Mouse (Mus musculus) adrenal gland (tissue): ENCODE data around the gene Nbeal2.

Experiments
- intact Hi-C: fragments of 180-260 bp; cut with DNase I; formaldehyde crosslinking; loops from one replicate; pipeline ENCODE4 v1.15.1; 2025

The Nbeal2 gene

DNA sequence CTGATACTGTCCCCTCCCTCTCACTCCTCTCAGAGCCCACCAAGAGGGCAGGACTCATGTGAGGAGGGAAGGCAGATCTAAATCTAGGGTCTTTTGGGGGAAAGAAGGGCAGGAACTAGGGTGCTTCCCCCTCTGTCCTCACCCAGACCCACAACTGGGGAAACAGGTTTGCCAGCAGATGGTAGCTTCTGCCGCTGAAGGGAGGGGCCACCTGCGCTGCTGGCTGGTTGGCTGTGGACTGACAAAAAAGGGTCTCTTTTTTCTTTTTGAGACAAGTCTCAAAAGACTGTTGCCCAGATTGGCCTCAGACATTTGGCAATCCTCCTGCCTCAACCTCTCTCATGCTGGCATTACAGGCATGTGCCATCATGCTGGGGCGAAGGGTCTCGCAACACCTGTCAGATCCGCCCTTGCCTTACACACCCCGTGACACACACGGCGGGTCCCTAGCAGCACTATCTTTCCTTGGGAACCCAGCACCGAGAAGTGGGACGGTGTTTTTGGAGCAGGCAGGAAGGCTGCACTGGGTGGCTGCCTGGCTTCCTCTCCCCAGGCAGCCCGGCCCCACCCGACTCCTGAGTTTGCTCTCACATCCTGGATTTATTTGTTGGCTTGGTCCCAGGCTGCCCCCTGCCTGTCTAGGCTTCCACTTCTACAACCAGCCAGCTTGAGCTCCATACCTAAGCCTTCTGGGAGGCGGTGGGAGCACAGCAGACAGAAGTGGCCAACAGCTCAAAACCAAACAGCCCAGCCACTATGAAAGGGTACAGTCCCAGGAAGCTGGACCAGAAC is 1.8 kb downstream of the Nbeal2 start:
- intact Hi-C loops, result no loop called here

DNA sequence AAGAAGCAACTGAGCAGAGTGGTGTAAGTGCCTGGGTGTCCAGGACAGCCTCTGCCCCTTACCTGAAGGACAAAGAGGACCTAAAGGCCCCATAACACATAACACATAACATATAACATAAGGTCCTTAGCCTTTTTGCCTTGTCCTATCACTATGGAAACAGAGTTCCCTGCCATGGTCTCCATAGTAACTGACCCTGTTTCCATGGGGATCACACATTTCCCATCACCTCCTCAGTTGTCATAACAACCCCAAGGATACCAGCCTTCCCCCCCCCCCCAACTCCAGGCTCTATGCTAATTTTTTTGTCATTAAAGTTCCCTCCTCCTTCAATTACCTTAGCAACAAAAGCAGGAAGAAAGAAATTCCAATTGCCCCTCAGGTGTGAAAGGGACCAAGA is 4.2 kb downstream of the Nbeal2 start:
- intact Hi-C loops, result no loop called here

DNA sequence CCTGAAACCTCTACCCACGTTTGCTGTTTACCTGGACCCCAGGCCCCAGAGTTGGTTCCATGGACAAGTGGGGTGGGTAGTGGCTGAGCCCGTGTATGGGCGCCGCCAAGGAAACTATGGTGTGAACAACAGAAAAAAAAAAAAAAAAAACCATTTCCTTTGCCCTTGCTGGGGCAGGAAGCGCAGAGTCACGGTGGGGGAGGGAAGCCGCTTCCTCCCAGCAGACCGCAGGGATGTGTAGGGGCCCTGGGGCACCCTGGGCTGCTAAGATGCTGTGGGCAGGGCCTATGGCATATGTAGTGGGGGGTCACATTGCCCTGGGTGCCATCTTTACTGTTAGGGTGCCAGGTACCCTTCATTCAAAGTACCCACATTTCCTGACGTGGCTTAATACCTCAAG is 8.7 kb downstream of the Nbeal2 start:
- intact Hi-C loops, result no loop called here

DNA sequence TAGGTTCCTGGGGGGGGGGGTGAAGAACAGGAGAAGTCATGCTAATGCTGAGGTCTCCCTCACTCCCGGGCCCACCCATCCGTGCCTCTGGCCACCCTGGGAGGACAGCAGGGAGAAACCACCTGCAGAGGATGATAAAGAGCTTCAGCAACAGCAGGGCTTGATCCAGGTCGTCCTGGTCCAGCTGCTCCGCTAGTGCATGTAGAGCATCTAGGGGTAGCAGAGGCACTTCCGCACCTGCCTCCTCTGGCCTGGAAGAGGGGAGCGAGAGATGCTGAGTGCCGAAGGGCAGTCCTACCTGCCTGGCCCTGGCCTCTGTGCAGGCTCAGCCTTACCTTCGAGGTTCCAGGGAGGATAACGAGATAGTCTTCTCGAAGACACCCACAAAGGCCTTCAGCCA is 9.7 kb downstream of the Nbeal2 start:
- intact Hi-C loops, result no loop called here

DNA sequence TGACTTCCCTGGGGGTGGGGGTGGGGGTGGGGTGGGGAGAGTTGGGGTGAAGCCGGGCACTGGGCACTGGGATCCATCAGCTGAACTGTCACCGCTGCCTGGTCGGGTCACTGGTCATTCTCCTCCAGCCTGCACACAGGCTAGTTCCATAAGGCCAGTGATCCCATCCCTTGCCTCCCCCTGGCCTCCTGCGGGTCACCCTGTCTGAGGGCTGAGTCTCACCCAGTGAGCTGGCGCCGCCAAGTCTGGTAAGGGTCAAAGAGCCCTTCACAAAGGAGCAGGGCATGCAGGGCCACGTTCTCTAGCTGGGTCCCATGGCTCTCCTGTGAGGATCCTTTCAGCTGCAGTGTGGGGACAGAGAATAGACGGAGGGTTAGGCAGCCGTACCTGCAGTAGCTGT is 10.2 kb downstream of the Nbeal2 start:
- intact Hi-C loops, result no loop called here

DNA sequence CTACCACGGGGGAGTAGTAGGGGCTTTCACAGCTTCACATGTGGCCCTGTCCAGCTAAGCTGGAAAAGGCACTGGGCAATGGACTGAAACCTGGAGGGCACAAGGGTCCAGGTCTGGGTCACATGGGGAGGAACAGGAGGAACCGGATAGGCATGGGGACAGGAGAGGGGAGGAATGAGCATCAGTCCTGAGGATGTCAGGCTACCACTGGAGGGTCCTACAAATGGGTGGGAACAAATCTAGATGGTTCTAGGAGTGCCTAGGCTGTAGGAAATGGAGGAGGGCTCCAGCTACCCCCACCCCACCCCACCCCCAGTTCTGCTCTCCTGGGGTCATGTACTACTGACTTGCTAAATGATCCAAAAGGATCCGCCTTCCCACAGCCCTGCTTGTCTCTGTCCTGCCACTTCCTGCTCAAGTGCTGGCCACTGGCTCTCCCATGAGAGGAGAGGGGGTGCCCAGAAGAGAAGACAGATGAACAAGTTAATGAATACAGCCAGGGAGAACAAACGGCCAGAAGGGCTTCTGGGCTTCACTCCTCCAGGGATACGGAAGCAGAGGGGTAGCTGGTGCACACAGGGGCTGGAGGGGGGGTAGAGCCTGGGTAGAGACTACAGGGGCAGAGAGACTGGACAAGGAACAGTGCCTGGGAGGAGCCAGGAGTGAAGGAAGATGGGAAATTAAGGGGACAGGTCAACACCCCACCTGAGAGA is 11.0 kb downstream of the Nbeal2 start:
- intact Hi-C loops, result no loop called here

DNA sequence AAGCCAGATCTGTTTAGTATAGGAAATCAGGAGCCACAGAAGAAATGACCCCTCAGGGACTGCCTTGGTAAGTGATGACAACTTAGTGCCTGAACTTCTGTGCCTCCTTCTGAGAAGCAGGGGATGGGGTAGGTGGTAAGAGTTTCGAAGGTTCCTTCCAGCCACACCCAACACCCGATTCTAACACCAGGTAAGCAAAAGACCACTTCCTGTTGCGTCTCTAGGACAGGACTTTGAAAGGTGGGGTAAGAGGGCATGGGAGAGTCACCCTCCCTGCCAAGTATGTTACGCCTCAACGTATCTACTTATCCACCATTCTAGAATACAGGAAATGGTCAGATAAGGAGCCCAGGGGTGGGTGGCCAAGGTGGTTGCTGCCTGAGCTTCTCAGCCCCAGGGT is 13.0 kb downstream of the Nbeal2 start:
- intact Hi-C loops, result no loop called here

DNA sequence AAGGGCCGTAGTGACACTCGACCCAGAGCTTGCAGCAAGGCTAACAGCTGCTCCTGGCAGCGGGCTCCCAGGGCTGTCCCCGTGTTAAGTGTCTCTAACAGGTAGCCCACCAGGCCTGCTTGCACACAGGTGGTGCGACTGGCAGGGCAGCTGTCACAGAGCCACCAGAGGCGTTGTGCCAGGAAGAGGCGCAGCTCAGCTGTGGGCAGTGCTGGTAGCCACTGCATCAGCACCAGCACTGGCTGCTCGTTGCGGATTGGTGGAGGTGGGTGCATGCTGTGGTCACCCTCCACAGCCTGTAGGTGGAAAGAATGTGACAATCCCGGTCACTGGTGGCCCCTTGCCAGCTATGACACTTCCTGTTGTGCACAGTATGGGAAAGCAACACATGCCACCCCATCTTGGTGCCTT is 15.3 kb downstream of the Nbeal2 start:
- intact Hi-C loops, result loop anchor here (5.0 kb wide), 2 partner anchors 139 to 234 kb away; no protein-coding TSS in a partner anchor

DNA sequence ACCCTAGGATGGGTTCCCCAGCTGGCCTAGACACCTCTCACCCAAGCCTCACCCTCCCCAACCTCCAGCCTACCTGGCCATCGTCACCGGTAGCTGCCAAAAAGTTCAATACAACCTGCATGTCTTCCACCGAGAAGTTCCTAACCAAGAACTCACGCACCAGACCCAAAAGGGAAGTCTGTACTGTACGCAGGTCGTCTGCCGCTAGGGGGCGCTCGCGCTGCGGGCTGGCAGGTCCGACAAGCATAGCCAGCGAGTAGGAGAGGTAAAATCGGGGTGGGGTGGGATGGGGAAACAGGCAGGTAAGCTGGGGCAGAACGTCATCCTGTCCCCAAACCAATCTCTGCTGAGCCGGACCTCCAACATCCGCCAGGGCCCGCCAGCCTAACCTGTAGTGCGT is 18.7 kb downstream of the Nbeal2 start:
- intact Hi-C loops, result loop anchor here (1.0 to 5.0 kb wide), 3 partner anchors 74 to 237 kb away; no protein-coding TSS in a partner anchor

DNA sequence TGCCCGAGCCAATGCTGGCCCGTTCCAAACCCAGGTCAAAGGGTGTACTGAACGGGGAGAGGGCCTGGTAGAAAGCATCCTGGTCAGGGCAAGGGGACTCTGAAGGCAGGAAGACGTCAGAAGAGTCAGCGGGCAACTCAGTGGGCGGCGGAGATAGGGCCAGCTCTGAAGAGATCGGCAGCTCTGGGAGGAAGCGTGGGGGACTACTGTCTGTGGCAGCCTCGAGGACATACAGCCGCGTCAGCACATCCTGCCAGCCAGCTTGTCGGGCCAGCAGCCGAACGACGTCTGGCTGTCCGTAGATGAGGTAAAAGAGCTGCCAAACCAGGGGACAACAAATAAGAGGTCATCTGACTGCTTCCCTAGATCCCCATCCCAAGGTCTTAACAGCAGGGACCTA is 20.1 kb downstream of the Nbeal2 start:
- intact Hi-C loops, result loop anchor here (5.0 kb wide), 1 partner anchor 222 kb away; no protein-coding TSS in a partner anchor

DNA sequence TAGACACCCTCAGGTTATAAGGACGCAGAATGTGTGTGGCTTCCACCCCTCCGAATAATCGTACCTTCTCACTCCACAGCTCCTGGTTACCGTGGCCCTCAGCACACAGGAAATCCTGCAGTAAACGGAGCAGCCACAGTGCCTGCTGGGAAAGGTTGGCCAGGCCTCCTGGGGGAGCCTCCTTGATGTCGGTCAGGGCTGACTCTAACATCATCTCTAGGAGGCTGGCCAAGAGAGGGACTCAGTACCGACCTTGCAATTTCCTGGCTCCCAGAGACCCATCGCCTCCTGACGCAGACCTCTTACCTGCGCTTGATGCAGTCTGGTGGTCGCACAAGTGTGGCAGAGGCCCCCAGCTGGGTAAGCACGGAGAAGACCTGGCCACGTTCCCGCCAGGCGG is 21.3 kb downstream of the Nbeal2 start:
- intact Hi-C loops, result loop anchor here (5.0 kb wide), 1 partner anchor 220 kb away; no protein-coding TSS in a partner anchor

DNA sequence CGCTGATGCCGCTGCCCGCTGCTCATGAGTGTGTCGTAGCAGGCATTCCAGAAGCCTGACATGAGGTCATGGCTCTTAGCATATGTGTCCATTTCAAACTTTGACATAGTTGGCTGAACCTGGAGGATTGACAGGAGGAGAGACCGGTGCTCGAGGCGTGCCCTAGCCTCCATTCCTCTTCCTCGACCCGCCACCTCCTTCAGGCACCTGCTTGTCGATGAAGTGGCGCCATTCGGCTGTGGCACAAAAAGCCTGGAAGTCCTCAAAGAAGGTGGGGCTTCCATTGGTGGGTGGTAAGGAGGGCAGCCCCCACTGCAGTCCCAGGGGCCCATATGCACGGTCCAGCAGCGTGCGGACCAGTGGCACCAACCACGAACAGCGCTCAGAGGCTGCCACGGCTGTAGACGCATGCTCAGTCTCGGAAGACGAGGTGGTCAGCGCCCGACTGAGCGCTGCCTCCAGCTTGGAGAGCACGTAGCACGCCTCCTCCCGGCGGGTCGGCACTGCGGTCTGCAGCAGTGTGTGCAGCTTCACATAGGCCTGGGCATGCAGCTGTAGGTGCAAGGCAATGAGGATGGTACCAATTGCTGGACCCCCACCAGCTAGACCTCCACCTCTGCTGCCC is 22.2 kb downstream of the Nbeal2 start:
- intact Hi-C loops, result loop anchor here (5.0 kb wide), 1 partner anchor 219 kb away; no protein-coding TSS in a partner anchor

DNA sequence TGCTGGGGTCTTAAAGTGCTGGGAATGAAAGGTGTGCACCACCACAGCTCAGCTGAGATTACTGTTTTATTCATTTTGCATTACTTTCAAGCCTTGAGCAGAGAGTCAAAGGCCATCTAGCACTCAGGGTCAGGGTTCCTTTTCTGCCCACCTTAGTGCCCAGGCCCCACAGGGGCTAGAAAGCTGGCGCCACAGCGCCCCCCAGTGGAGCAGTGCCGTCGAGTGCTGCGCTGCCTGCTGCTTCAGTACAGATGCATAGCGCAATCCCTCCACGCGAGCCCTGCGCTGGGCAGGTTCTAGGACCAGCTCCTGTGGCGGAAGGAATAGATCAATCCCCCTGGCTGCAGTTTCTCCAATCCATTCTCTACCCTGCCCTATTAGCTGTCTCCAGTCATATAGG is 22.8 kb downstream of the Nbeal2 start:
- intact Hi-C loops, result loop anchor here (5.0 kb wide), 1 partner anchor 219 kb away; no protein-coding TSS in a partner anchor

DNA sequence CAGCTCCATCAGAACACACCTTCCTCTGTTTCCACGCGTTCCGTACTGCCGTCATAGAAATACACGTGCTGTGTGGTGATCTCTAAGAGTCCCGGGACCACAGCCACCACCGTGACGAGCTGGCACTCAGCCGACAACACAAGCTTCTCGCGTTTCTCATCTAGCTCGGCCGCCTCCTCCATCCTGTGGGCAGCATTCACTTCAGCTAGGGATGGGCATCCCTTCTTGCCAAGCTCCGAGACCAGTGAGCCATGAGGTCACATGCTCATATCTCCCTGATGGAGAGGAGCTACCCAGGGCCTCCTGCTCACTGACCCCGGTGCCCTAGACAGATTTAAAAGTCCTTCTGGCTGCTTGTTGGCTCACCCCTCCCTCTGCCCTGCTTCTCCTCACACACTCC is 23.8 kb downstream of the Nbeal2 start:
- intact Hi-C loops, result loop anchor here (5.0 kb wide), 1 partner anchor 218 kb away; no protein-coding TSS in a partner anchor

DNA sequence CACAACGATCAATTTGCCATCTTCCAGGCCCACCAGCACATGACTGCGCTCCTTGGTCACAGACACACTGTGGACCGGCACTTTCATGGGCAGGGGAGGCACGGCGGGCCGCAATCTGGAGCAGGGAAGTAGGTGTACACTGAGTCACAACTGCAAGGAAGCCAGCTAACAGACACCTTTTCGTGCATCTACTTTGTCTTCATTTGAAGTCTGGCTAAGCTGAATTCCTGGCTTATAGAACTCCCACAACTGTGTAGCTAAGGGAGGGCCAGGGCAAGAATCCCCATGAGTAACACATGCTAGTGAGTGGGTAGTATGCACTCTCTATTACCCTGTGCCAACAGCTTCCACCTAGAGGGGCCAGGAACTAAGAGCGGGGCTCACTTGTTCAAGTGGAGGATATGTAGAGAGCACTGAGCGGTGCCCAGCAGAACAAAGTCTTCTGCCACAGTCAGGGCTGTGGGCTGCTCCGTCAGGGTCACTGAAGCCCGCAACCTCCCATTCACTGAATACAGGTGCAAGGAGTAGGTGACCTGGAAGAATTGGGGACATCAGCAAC is 28.5 kb downstream of the Nbeal2 start:
- intact Hi-C loops, result no loop called here

DNA sequence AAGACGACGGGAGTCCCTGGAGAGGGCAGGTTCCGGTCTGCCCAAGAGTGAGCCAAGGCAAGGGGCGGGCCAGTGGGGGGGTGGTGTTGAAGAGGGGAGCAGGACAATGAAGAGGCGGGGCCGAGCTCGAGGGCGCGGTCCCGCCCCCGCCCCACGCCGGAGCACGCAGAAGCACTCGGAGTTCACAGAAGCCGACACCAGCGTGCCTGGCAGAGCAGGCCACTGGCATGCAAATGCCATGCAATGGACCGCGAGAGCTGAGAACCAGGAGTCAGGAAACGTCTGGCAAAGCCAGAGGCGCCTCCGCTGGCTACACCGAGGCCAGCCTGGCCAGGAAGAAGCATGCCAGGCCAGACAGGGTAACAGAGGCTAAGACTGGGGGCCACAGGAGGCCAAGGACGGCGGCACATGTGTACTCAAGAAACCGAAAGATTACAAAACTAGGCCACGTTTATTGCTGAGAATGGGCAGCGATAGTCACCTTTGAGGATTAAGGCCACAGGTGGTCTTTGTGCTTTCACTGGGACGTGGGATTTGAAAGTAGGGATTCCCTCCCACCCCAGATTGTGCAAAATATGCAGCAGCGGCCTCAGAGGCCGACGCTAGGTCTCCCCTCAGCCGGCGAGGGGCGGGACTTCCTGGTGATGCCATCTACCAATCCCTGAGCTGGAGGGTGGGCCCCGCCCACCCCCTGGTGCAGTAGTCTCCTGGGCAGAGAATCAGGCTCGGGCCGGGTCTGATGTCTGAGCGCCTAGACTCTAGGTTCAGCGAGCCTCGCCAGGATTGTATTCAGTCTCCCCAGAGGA is 29.4 kb downstream of the Nbeal2 start, which contains the start of gene Nradd:
Nradd (minus strand) TSS at position 92 of the 806 bp plus-strand sequence.
- intact Hi-C loops, result no loop called here

DNA sequence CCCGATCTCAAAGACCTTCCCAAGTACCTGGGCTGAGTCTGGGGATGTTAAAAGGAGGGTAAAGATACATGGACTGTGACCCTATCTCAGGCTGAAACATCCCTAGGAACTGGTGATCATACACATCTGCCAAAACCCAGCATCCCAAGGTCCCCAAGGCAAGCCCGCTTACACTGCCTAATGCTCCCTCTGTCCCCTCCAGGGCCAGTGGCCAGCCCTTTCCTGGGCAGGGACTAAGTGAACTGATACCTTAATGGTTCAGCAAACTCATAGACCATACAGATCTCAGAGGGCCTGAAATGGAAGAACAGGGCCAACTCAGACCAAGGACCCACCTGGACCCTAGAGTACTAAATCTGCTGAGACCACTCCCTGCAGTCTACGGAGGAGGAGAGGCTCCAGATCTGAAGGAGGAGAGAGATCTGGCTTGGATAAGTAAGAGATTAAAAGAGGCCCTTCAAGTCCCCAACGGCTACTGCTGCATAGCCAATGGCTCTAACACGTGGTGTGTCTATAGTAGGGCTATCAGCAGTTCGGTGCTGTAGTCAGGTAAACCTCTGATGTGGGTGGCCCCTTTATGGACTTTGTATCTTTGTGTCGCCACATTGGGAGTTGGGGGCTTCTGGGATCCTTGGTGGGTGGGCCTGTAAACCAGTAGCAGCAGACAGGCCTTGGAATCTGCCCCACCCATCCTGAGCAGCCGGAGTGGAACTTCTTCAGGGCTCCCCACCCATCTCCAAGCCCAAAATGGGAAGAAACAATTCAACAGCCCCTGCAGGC is 30.4 kb downstream of the Nbeal2 start:
- intact Hi-C loops, result no loop called here

DNA sequence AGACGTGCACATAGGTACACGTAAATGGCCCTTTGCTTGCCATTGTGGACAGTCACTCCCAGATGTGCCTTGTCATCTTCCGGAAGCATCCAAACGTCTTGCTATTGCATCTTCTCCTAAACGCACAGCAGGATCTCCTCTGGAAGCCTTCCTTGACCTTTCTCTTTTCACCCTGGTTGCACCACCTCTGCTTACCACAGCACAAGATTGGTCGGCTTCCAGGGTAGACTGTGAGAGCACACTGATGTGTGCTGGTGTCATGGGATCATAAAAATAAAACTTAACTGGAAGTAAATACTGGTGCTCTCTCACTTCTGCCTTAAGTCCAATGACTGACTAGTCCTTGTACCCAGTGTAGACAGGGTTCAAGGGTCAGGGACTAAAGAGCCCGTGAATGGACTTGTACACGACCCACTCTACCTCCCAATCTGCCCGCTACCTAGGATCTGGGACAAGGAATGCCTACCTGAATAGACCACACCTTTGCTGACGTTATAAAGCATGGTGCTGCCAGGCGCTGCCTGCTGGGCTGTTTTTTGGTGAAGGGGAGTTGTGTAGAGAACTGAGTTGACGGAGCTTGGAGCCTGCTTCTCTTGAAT is 31.2 kb downstream of the Nbeal2 start:
- intact Hi-C loops, result no loop called here

DNA sequence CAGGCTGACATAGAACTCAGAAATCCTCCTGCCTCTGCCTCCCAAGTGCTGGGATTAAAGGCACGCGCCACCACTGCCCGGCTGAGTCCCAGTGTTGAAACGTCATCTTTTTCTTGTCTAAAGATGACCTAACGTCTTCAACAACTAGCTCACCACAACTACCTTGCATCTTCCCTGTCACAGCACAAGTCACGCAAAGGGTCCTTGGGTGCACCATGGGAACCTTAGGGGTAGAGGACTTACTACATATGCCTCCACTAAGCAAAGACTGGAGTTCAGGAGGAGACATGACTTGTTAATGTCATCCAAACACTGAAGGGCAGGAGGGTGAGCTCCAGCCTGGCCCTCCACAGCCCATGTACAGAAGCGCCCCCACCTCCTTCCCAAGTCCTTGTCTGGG is 33.3 kb downstream of the Nbeal2 start:
- intact Hi-C loops, result no loop called here
